Mouse (Mus musculus) adrenal gland, adult (tissue): Measurements from ENCODE around the gene Luzp1.

Experiments
- DNase-seq, 2 experiments: peaks; one replicate each; pipeline ENCODE4 v3.0.0; 2022 to 2023; ENCODE audit warnings: low spot score in 1 of 2; ENCODE audit not compliant: inconsistent age in 2 of 2

Luzp1 gene

GRCm38 (mm10) chr4:136462086-136462838 is 7.3 kb upstream of the Luzp1 start, which contains the start of gene 6030445D17Rik:
Gene 6030445D17Rik, plus strand, starts transcription at chr4:136462250.
- peak; percentile 86 to 93 for DNase-seq

- peak in 1 of 2 experiments; percentile 77 for DNase-seq
Measured at GRCm38 (mm10) chr4:136462839-136463178, 6.8 kb upstream of the Luzp1 start.

- DNase-seq: no peak
Measured at GRCm38 (mm10) chr4:136463436-136463835, 6.1 kb upstream of the Luzp1 start.

- peak in 1 of 2 experiments; percentile 52 for DNase-seq
Measured at GRCm38 (mm10) chr4:136466226-136466625, 3.3 kb upstream of the Luzp1 start.

GRCm38 (mm10) chr4:136468553-136469327 is 821 bp upstream of the Luzp1 start:
- DNase-seq: peak; percentile 32 to 67

- no peak for DNase-seq
Measured at GRCm38 (mm10) chr4:136469941-136470346, 383 bp downstream of the Luzp1 start.

GRCm38 (mm10) chr4:136470347-136471071 is 948 bp downstream of the Luzp1 start:
- peak; percentile 65 to 89 for DNase-seq

- DNase-seq: no peak
Measured at GRCm38 (mm10) chr4:136476692-136477091, 7.1 kb downstream of the Luzp1 start.

- no peak for DNase-seq
Measured at GRCm38 (mm10) chr4:136486549-136486948, 17.0 kb downstream of the Luzp1 start.

GRCm38 (mm10) chr4:136495993-136496392 is 26.4 kb downstream of the Luzp1 start:
- no peak for DNase-seq

- DNase-seq: no peak
Measured at GRCm38 (mm10) chr4:136505426-136506215, 36.1 kb downstream of the Luzp1 start.

- peak; percentile 41 to 77 for DNase-seq
Measured at GRCm38 (mm10) chr4:136509857-136510256, 40.3 kb downstream of the Luzp1 start.

- no peak for DNase-seq
Measured at GRCm38 (mm10) chr4:136511708-136512107, 42.1 kb downstream of the Luzp1 start.

- no peak for DNase-seq
Measured at GRCm38 (mm10) chr4:136512905-136513304, 43.3 kb downstream of the Luzp1 start.

- no peak for DNase-seq
Measured at GRCm38 (mm10) chr4:136518141-136518540, 48.6 kb downstream of the Luzp1 start.

GRCm38 (mm10) chr4:136518576-136518975 is 49.0 kb downstream of the Luzp1 start:
- no peak for DNase-seq

- DNase-seq: no peak
Measured at GRCm38 (mm10) chr4:136519866-136520265, 50.3 kb downstream of the Luzp1 start.

GRCm38 (mm10) chr4:136521898-136522297 is 52.3 kb downstream of the Luzp1 start:
- no peak for DNase-seq

- DNase-seq: no peak
Measured at GRCm38 (mm10) chr4:136524309-136524708, 54.7 kb downstream of the Luzp1 start.

- peak; percentile 53 to 83 for DNase-seq
Measured at GRCm38 (mm10) chr4:136526412-136526811, 56.9 kb downstream of the Luzp1 start.

- DNase-seq: no peak
Measured at GRCm38 (mm10) chr4:136545151-136545550, 75.6 kb downstream of the Luzp1 start.
